Mouse (Mus musculus): ENCODE measurements around the gene Kcnh1. TPM values are rescaled to one million over a fixed set of nuclear protein-coding genes. Genes with fewer than 3 reads are reported as not detected.

The Kcnh1 gene
- polyA plus RNA-seq, 1 experiment from 2014 or later = not detected

DNA sequence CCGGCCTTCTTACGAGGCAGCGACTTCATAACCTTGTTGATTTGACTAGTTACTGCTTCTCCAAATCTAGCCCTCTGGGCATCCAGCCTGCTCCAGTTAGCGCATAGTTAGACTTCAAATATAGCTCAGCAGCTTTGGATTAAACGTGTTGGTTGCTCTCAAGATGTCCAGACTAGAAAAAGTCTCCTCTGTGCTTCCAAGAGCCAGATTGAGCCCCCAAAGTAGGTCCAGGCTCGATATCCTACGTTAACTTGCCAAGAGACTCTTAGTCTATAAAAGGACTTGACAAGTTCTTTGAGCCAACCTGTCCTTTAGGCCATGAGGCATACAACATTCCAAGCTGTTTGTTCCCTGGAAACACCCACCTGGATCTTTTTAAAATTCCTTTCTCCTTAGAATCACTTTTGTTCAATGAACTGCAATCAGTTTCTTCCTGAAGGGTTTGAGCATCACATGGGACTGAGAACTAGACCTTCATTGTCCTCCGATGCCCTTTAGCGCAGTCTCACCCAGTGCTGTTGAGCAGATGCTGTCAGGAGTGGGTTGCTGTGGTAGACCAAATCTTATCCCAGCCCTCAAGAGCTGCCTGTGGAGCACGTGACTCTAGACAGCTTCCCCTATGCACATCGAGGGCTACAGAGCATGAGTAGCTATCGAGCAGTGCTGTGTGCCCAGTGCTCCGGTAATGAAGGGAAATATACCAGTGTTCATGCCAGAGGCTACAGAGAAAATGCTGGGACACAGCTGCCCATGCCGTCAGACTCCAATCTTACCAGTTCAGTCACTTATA is 231.0 kb downstream of the Kcnh1 start:
- 69% methylated on average over 14 of the region's 14 CpGs for WGBS (ENCODE audit: insufficient replicate concordance)
- no peaks in the 10 kb centered on the region for H3K36me3 ChIP-seq (ENCODE audit: control insufficient read depth, insufficient read depth)
- ATAC-seq (ENCODE audit: low read depth) = no peak

DNA sequence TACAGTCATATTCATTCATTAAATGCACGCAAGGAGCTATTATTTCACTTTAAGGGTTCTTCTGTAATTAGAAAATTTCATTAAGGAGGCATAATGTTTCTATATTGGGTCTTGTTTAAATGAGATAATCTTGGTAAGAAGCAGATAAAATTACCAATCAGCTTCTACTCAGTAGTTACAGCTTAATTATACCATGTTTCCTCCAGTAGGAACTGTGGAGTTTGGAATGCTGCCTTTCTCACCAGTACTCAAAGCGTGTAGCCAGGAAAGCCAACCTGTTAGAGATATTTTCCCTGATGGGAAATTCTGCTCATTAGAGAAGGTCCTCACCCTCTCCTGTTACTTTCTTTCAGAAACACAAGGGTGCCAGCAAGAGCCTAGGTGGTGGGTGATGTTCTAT is 240.8 kb downstream of the Kcnh1 start:
- Histone ChIP-seq H3K9ac (ENCODE audit: low read depth, low read length) (no peak overlapping the region), H3K9me3 (replicated peaks; ENCODE audit: control insufficient read depth, low read length) (no peaks in the 10 kb centered on the region), H3K4me2 (ENCODE audit: low read depth, low read length) (no peak overlapping the region), H3K27me3 (ENCODE audit: control insufficient read depth, insufficient read depth, low read depth, low read length) (no peaks in the 10 kb centered on the region), H3K4me1 (ENCODE audit: control insufficient read depth, low read depth, low read length) (no peaks in the 10 kb centered on the region), H3K4me3 (ENCODE audit: low read depth, low read length) (no peak overlapping the region), H3K27ac (ENCODE audit: low read length) (no peak overlapping the region), H3K36me3 (ENCODE audit: control insufficient read depth, insufficient read depth) (no peaks in the 10 kb centered on the region)
- WGBS (ENCODE audit: insufficient replicate concordance) = 70% methylated on average over 2 of the region's 2 CpGs
- no peak for ATAC-seq (ENCODE audit: low read depth)

More for the DNA sequence above, 231.0 kb downstream of the Kcnh1 start:
- Histone ChIP-seq H3K27me3 (ENCODE audit: control insufficient read depth, insufficient read depth, low read depth, low read length) (0 out of 2 replicates have a peak, but pooled peaks cover 2% of the 10 kb centered on the region), H3K9ac (ENCODE audit: low read depth, low read length) (no peak overlapping the region), H3K4me1 (ENCODE audit: control insufficient read depth, low read depth, low read length) (no peaks in the 10 kb centered on the region), H3K4me3 (ENCODE audit: low read depth, low read length) (no peak overlapping the region), H3K4me2 (ENCODE audit: low read depth, low read length) (no peak overlapping the region), H3K27ac (ENCODE audit: low read length) (no peak overlapping the region), H3K9me3 (replicated peaks; ENCODE audit: control insufficient read depth, low read length) (no peaks in the 10 kb centered on the region)

DNA sequence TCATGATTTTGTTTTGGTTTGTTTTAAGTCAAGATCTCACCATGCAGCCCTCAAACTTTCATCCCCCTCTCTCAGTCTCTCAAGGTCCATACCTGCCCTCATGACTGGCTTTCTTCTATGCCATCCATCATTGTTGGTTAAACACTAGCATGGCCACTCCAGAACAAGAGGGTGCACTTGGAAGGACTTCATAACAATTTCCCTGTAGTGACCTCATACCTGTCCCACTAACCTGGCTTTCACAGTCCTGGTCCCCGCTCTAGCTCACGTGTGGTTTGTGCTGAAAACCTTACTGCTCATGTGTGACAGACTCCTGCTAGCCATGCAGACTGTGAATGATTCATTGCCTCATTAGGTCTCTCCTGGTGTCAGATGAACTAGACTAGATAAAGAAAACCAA is 244.9 kb downstream of the Kcnh1 start:
- Histone ChIP-seq H3K4me2 (ENCODE audit: low read depth, low read length) (no peak overlapping the region), H3K27me3 (ENCODE audit: control insufficient read depth, insufficient read depth, low read depth, low read length) (no peaks in the 10 kb centered on the region), H3K9ac (ENCODE audit: low read depth, low read length) (no peak overlapping the region), H3K27ac (ENCODE audit: low read length) (no peak overlapping the region), H3K4me1 (ENCODE audit: control insufficient read depth, low read depth, low read length) (no peaks in the 10 kb centered on the region), H3K4me3 (ENCODE audit: low read depth, low read length) (no peak overlapping the region), H3K9me3 (replicated peaks; ENCODE audit: control insufficient read depth, low read length) (no peaks in the 10 kb centered on the region), H3K36me3 (ENCODE audit: control insufficient read depth, insufficient read depth) (no peaks in the 10 kb centered on the region)
- WGBS (ENCODE audit: insufficient replicate concordance) = 57% methylated on average over 2 of the region's 2 CpGs
- ATAC-seq (ENCODE audit: low read depth) = no peak

DNA sequence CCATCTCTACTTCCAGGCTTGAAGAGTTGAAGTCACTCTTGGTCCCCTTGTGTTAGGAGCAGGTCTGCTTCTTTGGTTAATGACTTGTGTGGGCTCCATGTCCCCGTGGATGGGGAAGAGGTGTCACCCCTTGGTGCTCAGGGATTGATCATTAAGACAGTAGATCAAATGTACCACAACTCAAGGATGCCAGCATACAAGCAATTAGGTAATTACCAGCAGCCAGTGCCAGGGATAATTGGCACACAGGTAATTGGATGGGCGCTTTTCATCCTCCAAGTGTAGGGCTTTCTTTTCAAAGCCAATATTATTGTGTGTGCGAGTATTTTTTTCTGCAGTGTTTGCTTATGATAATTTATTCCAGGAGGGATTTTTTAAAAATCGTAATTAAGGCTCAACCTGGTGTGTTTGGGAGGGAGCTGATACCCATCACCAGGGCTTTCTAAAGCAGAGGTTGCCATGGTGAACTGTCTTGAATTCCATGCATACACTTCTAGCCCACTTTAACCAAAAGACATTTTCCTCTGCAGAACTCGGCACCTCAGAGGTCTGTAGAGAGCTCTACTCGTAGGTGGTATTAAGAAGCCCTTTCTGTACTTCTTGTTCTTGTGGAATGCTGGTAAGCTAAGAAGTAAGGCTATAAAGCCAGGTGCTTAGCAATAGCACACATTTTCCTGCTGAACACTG is 248.7 kb downstream of the Kcnh1 start:
- H3K9ac ChIP-seq (ENCODE audit: low read depth, low read length) = no peak overlapping the region
- H3K27ac ChIP-seq (ENCODE audit: low read length) = no peak overlapping the region

DNA sequence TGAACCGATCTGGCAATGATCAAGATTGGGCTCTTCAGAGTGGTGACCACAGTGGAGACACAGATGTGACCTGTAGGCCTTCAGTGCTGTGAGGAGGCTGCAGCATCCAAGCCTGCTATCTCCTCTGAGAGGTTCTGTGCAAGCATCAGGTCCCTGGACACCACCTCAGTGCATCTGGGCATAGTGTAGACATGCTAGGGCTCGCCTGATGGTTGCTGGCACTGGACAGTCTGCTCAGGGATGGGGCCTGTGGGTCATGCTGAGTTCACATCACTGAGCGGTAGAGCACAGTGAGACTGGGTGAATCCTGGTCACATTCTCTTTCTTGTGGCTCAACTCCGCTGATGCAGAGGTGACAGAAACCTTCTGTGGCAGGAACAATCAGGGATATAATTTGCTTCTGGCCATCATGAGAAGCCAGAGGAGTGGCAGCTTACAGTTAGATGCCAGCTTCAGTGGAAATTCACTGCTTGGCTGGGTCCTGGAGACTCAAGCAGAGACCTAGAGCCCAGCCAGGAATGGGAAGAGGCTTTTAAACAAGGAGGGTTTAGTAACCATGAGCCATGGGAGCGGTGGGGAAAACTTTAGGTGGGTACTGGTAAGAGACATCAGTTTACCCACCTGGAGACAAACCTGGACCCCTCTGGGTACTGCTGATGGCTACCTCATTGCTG is 252.3 kb downstream of the Kcnh1 start:
- Histone ChIP-seq H3K4me1 (ENCODE audit: control insufficient read depth, low read depth, low read length) (no peaks in the 10 kb centered on the region), H3K9me3 (replicated peaks; ENCODE audit: control insufficient read depth, low read length) (no peaks in the 10 kb centered on the region), H3K4me2 (ENCODE audit: low read depth, low read length) (no peak overlapping the region), H3K36me3 (ENCODE audit: control insufficient read depth, insufficient read depth) (no peaks in the 10 kb centered on the region), H3K27ac (ENCODE audit: low read length) (no peak overlapping the region), H3K27me3 (ENCODE audit: control insufficient read depth, insufficient read depth, low read depth, low read length) (no peaks in the 10 kb centered on the region), H3K9ac (ENCODE audit: low read depth, low read length) (no peak overlapping the region), H3K4me3 (ENCODE audit: low read depth, low read length) (no peak overlapping the region)
- ATAC-seq (ENCODE audit: low read depth) = no peak
- 73% methylated on average over 5 of the region's 5 CpGs for WGBS (ENCODE audit: insufficient replicate concordance)

More for the DNA sequence above, 248.7 kb downstream of the Kcnh1 start:
- Histone ChIP-seq H3K9me3 (replicated peaks; ENCODE audit: control insufficient read depth, low read length) (no peaks in the 10 kb centered on the region), H3K4me3 (ENCODE audit: low read depth, low read length) (no peak overlapping the region), H3K4me2 (ENCODE audit: low read depth, low read length) (no peak overlapping the region), H3K36me3 (ENCODE audit: control insufficient read depth, insufficient read depth) (no peaks in the 10 kb centered on the region), H3K4me1 (ENCODE audit: control insufficient read depth, low read depth, low read length) (no peaks in the 10 kb centered on the region), H3K27me3 (ENCODE audit: control insufficient read depth, insufficient read depth, low read depth, low read length) (no peaks in the 10 kb centered on the region)
- WGBS (ENCODE audit: insufficient replicate concordance) = 51% methylated on average over 6 of the region's 6 CpGs
- ATAC-seq (ENCODE audit: low read depth) = no peak

DNA sequence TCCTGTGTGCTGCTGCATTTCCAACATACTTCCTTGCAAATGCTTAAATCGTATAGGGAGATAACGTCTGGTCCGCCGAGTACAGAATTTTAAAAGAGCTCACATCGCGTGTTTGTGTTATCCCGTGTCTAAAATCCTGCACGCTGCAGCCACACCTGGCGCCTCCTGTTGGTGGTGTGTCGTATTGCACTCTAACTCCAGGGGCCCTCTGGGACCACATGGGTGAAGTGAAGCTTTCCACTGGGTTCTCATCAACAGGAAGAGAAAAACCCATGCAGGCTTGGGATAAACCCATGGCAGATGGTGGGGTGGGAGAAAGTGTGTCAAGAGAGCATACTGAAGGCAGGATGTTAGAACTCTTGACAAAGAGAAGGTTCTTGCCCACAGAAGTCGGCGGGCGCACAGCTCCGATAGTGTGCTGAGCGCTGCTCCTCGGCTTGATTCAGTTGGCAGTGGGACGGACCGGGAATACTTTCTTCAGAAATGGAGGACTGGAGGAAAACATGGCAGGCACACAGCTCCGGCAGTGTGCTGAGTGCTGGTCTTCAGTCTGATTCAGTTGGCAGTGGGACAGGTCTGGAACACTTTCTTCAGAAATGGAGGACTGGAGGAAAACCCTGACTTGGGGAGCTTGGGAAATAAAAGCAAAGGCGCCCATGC is 253.6 kb downstream of the Kcnh1 start:
- Histone ChIP-seq H3K27me3 (ENCODE audit: control insufficient read depth, insufficient read depth, low read depth, low read length) (no peaks in the 10 kb centered on the region), H3K4me1 (ENCODE audit: control insufficient read depth, low read depth, low read length) (no peaks in the 10 kb centered on the region), H3K4me2 (ENCODE audit: low read depth, low read length) (no peak overlapping the region), H3K9me3 (replicated peaks; ENCODE audit: control insufficient read depth, low read length) (no peaks in the 10 kb centered on the region), H3K27ac (ENCODE audit: low read length) (no peak overlapping the region), H3K36me3 (ENCODE audit: control insufficient read depth, insufficient read depth) (no peaks in the 10 kb centered on the region), H3K4me3 (ENCODE audit: low read depth, low read length) (no peak overlapping the region), H3K9ac (ENCODE audit: low read depth, low read length) (no peak overlapping the region)
- 68% methylated on average over 20 of the region's 20 CpGs for WGBS (ENCODE audit: insufficient replicate concordance)
- ATAC-seq (ENCODE audit: low read depth) = no peak

DNA sequence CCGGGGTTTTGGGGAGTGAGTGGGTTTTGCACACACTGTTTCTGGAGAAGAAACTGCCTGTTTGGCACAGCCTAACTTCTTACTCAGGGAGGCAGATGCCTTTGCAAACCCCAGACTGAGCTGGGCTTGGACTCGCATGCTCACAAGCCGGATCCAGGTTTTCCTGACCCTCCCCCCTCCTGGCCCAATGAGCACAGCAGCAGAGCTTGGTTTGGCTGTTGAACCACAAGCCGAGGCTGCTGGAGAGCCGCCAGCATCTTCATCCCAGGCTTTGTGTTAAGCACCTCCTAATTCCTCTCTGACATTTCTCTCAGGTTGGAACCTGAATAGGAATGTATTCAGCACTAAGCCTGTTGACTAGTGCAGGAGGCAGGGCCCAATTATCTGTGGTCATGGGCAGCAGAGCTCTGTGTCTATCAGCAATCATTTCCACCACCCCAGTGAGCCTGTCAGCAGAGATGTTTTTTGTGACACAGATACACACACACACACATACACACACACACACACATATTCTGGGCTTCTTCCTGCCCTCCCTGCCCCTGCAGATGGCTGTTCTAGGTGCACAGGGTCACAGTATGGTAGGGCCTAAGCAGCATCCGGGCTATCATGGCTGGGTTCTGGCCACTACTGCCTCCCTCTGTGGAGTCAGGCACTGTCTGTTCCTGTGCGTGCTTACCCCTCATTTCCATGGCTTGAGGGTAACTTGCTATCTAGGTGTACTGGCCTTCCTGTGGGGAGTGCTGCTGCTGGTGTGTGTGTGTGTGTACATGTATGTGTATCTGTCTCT is 254.3 kb downstream of the Kcnh1 start:
- 59% methylated on average over 7 of the region's 7 CpGs for WGBS (ENCODE audit: insufficient replicate concordance)

DNA sequence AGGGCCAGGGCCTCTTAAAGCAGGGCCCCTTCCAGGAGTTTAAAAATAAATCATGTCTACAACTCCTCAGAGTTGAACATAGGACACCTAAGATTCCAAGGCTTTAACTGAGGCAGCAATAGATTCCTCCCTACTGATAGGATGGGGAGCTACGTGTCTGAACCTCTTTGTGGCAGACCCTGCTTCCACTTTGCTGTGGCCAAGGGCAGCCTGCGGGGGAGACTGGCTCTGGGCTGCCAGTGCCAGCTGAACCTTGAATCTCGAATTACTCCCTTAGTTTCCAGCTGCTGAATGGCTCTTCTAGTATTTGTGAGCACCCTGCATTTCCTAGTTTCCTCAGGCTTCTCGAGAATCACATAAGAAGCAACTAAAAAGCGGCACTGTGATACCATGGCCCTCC is 255.6 kb downstream of the Kcnh1 start:
- H3K27me3 ChIP-seq (ENCODE audit: control insufficient read depth, insufficient read depth, low read depth, low read length) = no peaks in the 10 kb centered on the region

More for the DNA sequence above, 254.3 kb downstream of the Kcnh1 start:
- no peak overlapping the region for H3K4me2 ChIP-seq (ENCODE audit: low read depth, low read length)
- no peak overlapping the region for H3K9ac ChIP-seq (ENCODE audit: low read depth, low read length)
- ATAC-seq (ENCODE audit: low read depth) = no peak
- H3K4me1 ChIP-seq (ENCODE audit: control insufficient read depth, low read depth, low read length) = no peaks in the 10 kb centered on the region
- H3K9me3 ChIP-seq (replicated peaks; ENCODE audit: control insufficient read depth, low read length) = no peaks in the 10 kb centered on the region
- no peak overlapping the region for H3K4me3 ChIP-seq (ENCODE audit: low read depth, low read length)
- H3K27ac ChIP-seq (ENCODE audit: low read length) = no peak overlapping the region
- H3K36me3 ChIP-seq (ENCODE audit: control insufficient read depth, insufficient read depth) = no peaks in the 10 kb centered on the region
- no peaks in the 10 kb centered on the region for H3K27me3 ChIP-seq (ENCODE audit: control insufficient read depth, insufficient read depth, low read depth, low read length)

More for the DNA sequence above, 255.6 kb downstream of the Kcnh1 start:
- no peaks in the 10 kb centered on the region for H3K4me1 ChIP-seq (ENCODE audit: control insufficient read depth, low read depth, low read length)
- WGBS (ENCODE audit: insufficient replicate concordance) = 37% methylated on average over 5 of the region's 5 CpGs
- H3K27ac ChIP-seq (ENCODE audit: low read length) = no peak overlapping the region
- no peak overlapping the region for H3K4me2 ChIP-seq (ENCODE audit: low read depth, low read length)
- H3K9me3 ChIP-seq (replicated peaks; ENCODE audit: control insufficient read depth, low read length) = no peaks in the 10 kb centered on the region
- H3K4me3 ChIP-seq (ENCODE audit: low read depth, low read length) = no peak overlapping the region
- no peaks in the 10 kb centered on the region for H3K36me3 ChIP-seq (ENCODE audit: control insufficient read depth, insufficient read depth)
- ATAC-seq (ENCODE audit: low read depth) = no peak
- H3K9ac ChIP-seq (ENCODE audit: low read depth, low read length) = no peak overlapping the region
